Mouse (Mus musculus): ENCODE results near the gene Rab29. TPM values are rescaled to one million over a fixed set of nuclear protein-coding genes. Genes with fewer than 3 reads are reported as not detected.

The Rab29 gene
- polyA plus RNA-seq, 1 experiment from 2014 or later, result 7.6 TPM

Other genes starting within 250 kb of the Rab29 start
- not detected in 2 replicates for gene Ctse, start 228.9 kb upstream of the Rab29 start, polyA plus RNA-seq (2015; fragmentation: Nextera tagmentation; extraction: Ambion mirVana)
- 0.68 and 0.87 TPM in 2 replicates for gene Rab7b, start 178.5 kb upstream of the Rab29 start, polyA plus RNA-seq (2015; fragmentation: Nextera tagmentation; extraction: Ambion mirVana)
- 0.04 TPM in 2 replicates for gene Slc26a9, start 123.2 kb upstream of the Rab29 start, polyA plus RNA-seq (2015; fragmentation: Nextera tagmentation; extraction: Ambion mirVana)
- 0.15 and 0.46 TPM in 2 replicates for gene Pm20d1, start 69.8 kb upstream of the Rab29 start, polyA plus RNA-seq (2015; fragmentation: Nextera tagmentation; extraction: Ambion mirVana)
- gene Slc41a1, start 39.7 kb upstream of the Rab29 start, polyA plus RNA-seq (2015; fragmentation: Nextera tagmentation; extraction: Ambion mirVana), result 17.7 and 18.2 TPM in 2 replicates
- 50.1 and 53.6 TPM in 2 replicates for gene Nucks1, start 43.3 kb downstream of the Rab29 start, polyA plus RNA-seq (2015; fragmentation: Nextera tagmentation; extraction: Ambion mirVana)
- 2.3 and 2.7 TPM in 2 replicates for gene Slc45a3, start 95.7 kb downstream of the Rab29 start, polyA plus RNA-seq (2015; fragmentation: Nextera tagmentation; extraction: Ambion mirVana)
- 8.1 and 8.7 TPM in 2 replicates for gene Elk4, start 140.4 kb downstream of the Rab29 start, polyA plus RNA-seq (2015; fragmentation: Nextera tagmentation; extraction: Ambion mirVana)
- 7.7 and 10.4 TPM in 2 replicates for gene Mfsd4a, start 200.8 kb downstream of the Rab29 start, polyA plus RNA-seq (2015; fragmentation: Nextera tagmentation; extraction: Ambion mirVana)

Data from midbrain, embryonic 16.5 days (tissue).